13 mouse cellular contexts compared by ENCODE assay signal in genomic region chr6:136241574-136242311, GRCm38 (mm10).
DNase-seq lines count a peak whose midpoint lies in the region; ATAC-seq lines count a peak whose summit lies in the region.
"Had no signal": no experiment of that assay in that cellular context is flagged by ENCODE, and none has a peak within 500 bp of the region (broad histone marks: within the 10 kb centered on the region; RNA-seq: fewer than 3 reads in every experiment).

No protein-coding gene starts in this region.

- DNase-seq in right cerebral cortex, adult 18-20 months, result peak; percentile 60
- DNase-seq in right cerebral cortex, postnatal 14 days, result no peak
- DNase-seq in left cerebral cortex, postnatal 36 days (ENCODE audit: low spot score in 2 of 2), result peak; percentile 63 to 74
- peak; percentile 79 for DNase-seq in telencephalon, adult 2 months (ENCODE audit: low read depth, low spot score)
- DNase-seq in heart, postnatal 10 days, result no peak
- no peak for DNase-seq in gastrocnemius, adult 8-10 months (ENCODE audit: low spot score in 2 of 2)
- DNase-seq: kidney, adult 8-10 months had no signal

- H3K27me3 ChIP-seq in forebrain, embryonic 16.5 days (replicated peaks; ENCODE audit: control insufficient read depth, insufficient read depth, low read length), result no peaks in the 10 kb centered on the region
- no peaks in the 10 kb centered on the region for H3K27me3 ChIP-seq in forebrain, embryonic 12.5 days
- H3K27me3 ChIP-seq: embryonic facial prominence, embryonic 13.5 days; liver, embryonic 12.5 days; Patski had no signal

- no peak overlapping the region for H3K9ac ChIP-seq in forebrain, embryonic 16.5 days (replicated peaks; ENCODE audit: low read depth, low read length)
- H3K9ac ChIP-seq in forebrain, embryonic 12.5 days, result no peak overlapping the region
- H3K9ac ChIP-seq: embryonic facial prominence, embryonic 13.5 days; liver, embryonic 12.5 days had no signal

- 58% methylated on average over 10 of the region's 10 CpGs for WGBS in forebrain, embryonic 16.5 days
- WGBS in forebrain, embryonic 12.5 days, result 66% methylated on average over 10 of the region's 10 CpGs

- H3K9me3 ChIP-seq in forebrain, embryonic 16.5 days (ENCODE audit: control insufficient read depth, low read length), result no peaks in the 10 kb centered on the region
- H3K9me3 ChIP-seq in forebrain, embryonic 12.5 days, result no peaks in the 10 kb centered on the region
- H3K9me3 ChIP-seq: embryonic facial prominence, embryonic 13.5 days; heart, embryonic 10.5 days had no signal

- 0 out of 2 replicates have a peak overlapping the region, but pooled peaks have one; percentile 25 for H3K27ac ChIP-seq in forebrain, embryonic 16.5 days (ENCODE audit: low read length)
- no peak overlapping the region for H3K27ac ChIP-seq in forebrain, embryonic 12.5 days
- H3K27ac ChIP-seq: embryonic facial prominence, embryonic 13.5 days; heart, embryonic 10.5 days; liver, embryonic 12.5 days had no signal

- no peaks in the 10 kb centered on the region; the same call in 1 of the 2 replicates for H3K4me1 ChIP-seq in forebrain, embryonic 16.5 days (replicated peaks; ENCODE audit: control insufficient read depth, insufficient read depth, low read length)
- peaks cover 21% of the 10 kb centered on the region; the same call in 1 of the 2 replicates for H3K4me1 ChIP-seq in forebrain, embryonic 12.5 days
- H3K4me1 ChIP-seq: embryonic facial prominence, embryonic 13.5 days; liver, embryonic 12.5 days had no signal

- H3K36me3 ChIP-seq in forebrain, embryonic 16.5 days (ENCODE audit: control insufficient read depth, insufficient read depth), result no peaks in the 10 kb centered on the region
- no peaks in the 10 kb centered on the region for H3K36me3 ChIP-seq in forebrain, embryonic 12.5 days (replicated peaks)
- H3K36me3 ChIP-seq: embryonic facial prominence, embryonic 13.5 days; heart, embryonic 10.5 days; liver, embryonic 12.5 days had no signal

- no peak overlapping the region for H3K4me3 ChIP-seq in forebrain, embryonic 16.5 days (replicated peaks; ENCODE audit: low read length)
- no peak overlapping the region for H3K4me3 ChIP-seq in forebrain, embryonic 12.5 days (replicated peaks)
- H3K4me3 ChIP-seq: embryonic facial prominence, embryonic 13.5 days; heart, embryonic 10.5 days; liver, embryonic 12.5 days had no signal

- intact Hi-C loops in left cerebral cortex, postnatal 36 days (cut with DNase I), result loop anchor here (5.0 kb wide), 2 partner anchors 61 to 101 kb away; no protein-coding TSS in a partner anchor
- intact Hi-C loops in heart, postnatal 10 days (cut with DNase I), result no loop called here

- no peak overlapping the region for H3K4me2 ChIP-seq in forebrain, embryonic 16.5 days (ENCODE audit: low read length)
- no peak overlapping the region for H3K4me2 ChIP-seq in forebrain, embryonic 12.5 days
- H3K4me2 ChIP-seq: embryonic facial prominence, embryonic 13.5 days; liver, embryonic 12.5 days had no signal

- ATAC-seq in forebrain, embryonic 16.5 days, result peak; percentile 40; the same call in 1 of the 2 replicates
- ATAC-seq in forebrain, embryonic 12.5 days (ENCODE audit: low FRiP score), result no peak
- ATAC-seq: liver, embryonic 12.5 days; Patski had no signal

Comparison
In these comparisons a context has a peak if more than half of its experiments do, and no peak if none do; other contexts are left out.
1. DNase-seq: peak in right cerebral cortex, adult 18-20 months (single experiment), left cerebral cortex, postnatal 36 days (2 of 2) and telencephalon, adult 2 months (single experiment); none in right cerebral cortex, postnatal 14 days (single experiment), heart, postnatal 10 days (0 of 2) and gastrocnemius, adult 8-10 months (0 of 2).